Mouse (Mus musculus): ENCODE measurements around the gene Maats1. TPM values are rescaled to one million over a fixed set of nuclear protein-coding genes. Genes with fewer than 3 reads are reported as not detected.

Gene Maats1
- polyA plus RNA-seq, 1 experiment from 2014 or later, result 0.20 TPM

Other genes with a start within 250 kb of the Maats1 start
- not detected in 2 replicates for gene Nr1i2, start 47.3 kb downstream of the Maats1 start, polyA plus RNA-seq (2014; fragmentation: Nextera tagmentation; extraction: Ambion mirVana)
- gene Cox17, start 4.8 kb upstream of the Maats1 start, polyA plus RNA-seq (2014; fragmentation: Nextera tagmentation; extraction: Ambion mirVana), result 107 and 118 TPM in 2 replicates
- not detected in 2 replicates for gene Gm21987, start 4.9 kb upstream of the Maats1 start, polyA plus RNA-seq (2014; fragmentation: Nextera tagmentation; extraction: Ambion mirVana)
- gene Popdc2, start 20.1 kb upstream of the Maats1 start, polyA plus RNA-seq (2014; fragmentation: Nextera tagmentation; extraction: Ambion mirVana), result 0.75 and 1.8 TPM in 2 replicates
- gene Pla1a, start 91.0 kb upstream of the Maats1 start, polyA plus RNA-seq (2014; fragmentation: Nextera tagmentation; extraction: Ambion mirVana), result 0.07 TPM in 1 of 2 replicates, not detected in the other
- gene Adprh, start 110.6 kb upstream of the Maats1 start, polyA plus RNA-seq (2014; fragmentation: Nextera tagmentation; extraction: Ambion mirVana), result 135 and 141 TPM in 2 replicates
- 0.21 and 0.34 TPM in 2 replicates for gene Cd80, start 113.4 kb upstream of the Maats1 start, polyA plus RNA-seq (2014; fragmentation: Nextera tagmentation; extraction: Ambion mirVana)
- 25.1 and 28.9 TPM in 2 replicates for gene Timmdc1, start 180.5 kb upstream of the Maats1 start, polyA plus RNA-seq (2014; fragmentation: Nextera tagmentation; extraction: Ambion mirVana)
- 72.9 and 78.9 TPM in 2 replicates for gene Poglut1, start 208.1 kb upstream of the Maats1 start, polyA plus RNA-seq (2014; fragmentation: Nextera tagmentation; extraction: Ambion mirVana)
- gene Tmem39a, start 216.6 kb upstream of the Maats1 start, polyA plus RNA-seq (2014; fragmentation: Nextera tagmentation; extraction: Ambion mirVana), result 131 and 135 TPM in 2 replicates